Mouse (Mus musculus) 416B (cell line): ENCODE measurements around the gene Lce3f.

Source experiments
- DNase-seq: peaks from one replicate; pipeline ENCODE4 v3.0.0; 2011; ENCODE audit warnings: low read depth

The Lce3f gene

DNA sequence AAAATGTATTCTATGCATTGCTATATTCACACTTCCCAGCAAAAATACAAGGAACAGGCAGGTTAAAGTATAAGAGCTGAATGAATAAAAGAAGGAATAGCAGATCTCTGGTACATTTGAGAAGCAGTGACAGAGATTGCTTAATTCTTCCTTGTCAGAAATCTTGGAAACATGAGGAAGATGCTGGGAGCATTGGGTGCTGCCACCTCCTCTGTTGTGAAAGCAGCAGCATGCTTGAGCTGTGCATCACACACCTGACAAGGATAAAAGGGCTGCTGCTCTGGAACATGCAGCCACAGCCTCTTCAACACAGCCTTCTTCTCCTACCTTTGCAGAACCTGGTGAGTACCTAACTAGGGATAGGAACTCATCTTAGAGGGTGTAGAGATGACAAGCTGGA lies at the start of gene Lce3f:
Gene Lce3f (plus strand): TSS at position 301 of the 400 bp plus-strand sequence.
- DNase-seq = no peak

DNA sequence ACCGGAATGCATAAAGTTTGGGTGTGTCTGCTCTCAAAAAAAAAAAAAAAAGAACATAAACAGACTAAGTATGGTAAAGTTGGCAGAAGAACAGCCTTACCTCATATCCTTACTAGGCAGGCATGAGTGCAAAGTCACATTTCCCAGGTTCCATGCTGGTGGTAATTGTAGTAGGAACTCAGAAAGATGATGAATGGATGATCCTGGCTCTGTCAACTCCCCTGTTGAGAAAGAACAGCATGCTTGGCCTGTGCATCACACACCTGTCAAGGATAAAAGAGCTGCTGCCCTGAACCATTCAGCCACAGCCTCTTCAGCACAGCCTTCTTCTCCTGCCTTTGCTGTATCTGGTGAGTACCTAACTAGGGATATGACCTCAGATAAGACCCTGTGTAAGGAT lies 47.8 kb upstream of the Lce3f start, which contains the start of gene Lce3c:
Gene Lce3c (plus strand): TSS at position 301 of the 400 bp plus-strand sequence.
- DNase-seq = no peak

DNA sequence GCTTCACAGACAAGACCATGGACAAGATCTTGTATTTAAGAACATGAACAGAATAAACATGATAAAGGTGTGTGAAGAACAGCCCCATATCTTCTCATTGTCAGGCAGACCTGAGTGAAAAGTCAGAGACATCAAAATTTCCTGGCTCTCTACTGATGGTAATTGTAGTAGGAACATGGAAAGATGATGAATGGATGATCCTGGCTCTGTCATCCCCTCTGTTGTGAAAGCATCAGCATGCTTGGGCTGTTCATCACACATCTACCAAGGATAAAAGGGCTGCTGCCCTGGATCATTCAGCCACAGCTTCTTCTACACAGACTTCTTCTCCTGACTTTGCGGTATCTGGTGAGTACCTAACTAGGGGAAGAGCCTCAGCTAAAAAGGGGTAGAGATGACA lies 34.9 kb upstream of the Lce3f start, which contains the start of gene Lce3d:
Gene Lce3d (plus strand): TSS at position 301 of the 400 bp plus-strand sequence.
- DNase-seq = no peak

DNA sequence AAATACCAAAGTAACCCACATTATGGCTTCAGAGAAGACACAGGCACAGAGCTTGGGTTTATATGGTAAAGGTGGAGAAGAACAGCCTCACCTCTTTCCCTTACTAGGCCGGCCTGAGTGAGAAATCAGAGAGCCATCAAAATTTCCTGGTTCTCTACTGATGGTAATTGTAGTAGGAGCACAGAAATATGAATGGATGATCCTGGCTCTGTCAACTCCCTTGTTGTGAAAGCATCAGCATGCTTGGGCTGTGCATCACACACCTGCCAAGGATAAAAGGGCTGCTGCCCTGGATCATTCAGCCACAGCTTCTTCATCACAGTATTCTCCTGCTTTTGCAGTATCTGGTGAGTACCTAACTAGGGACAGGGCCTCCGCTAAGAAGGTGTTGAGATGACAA lies 25.3 kb upstream of the Lce3f start, which contains the start of gene Lce3e:
Gene Lce3e (plus strand): TSS at position 301 of the 400 bp plus-strand sequence.
- no peak for DNase-seq

DNA sequence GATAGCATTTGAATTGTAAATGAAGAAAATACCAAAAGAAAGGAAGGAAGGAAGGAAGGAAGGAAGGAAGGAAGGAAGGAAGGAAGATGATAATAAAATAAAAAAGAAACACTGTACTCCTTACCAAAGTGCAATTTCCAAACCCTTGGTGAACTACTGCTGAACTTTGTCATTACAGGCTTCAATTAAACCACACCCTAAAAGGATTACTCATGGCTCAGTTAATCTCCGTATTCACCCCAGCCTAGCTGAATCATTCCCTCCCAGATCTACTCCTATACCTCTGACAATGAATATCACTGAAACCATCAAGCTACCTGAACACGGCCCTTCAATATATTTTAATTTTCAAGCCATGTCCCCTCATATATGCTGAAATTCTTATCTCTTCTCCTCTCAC lies 13.5 kb upstream of the Lce3f start:
- DNase-seq = no peak

DNA sequence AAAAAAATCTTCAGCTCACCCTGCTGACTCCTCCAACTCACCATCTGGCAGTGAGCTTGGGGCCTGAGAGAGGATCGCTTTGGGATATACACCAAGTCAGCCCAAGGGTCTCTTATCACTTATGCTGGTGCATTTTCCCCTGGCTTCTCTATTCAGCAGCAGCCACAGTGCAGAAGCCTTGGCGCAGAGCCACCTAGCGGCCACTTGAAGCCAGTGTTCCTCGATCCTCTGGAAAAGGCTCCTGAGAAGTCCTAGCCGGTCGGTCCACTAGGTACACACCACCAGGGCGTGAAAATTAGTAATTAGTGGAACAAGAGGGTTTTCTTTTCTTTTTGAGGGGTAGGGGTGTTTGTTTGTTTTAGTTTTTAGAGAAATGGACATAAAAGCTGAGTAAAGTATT lies 6.7 kb downstream of the Lce3f start:
- DNase-seq = peak; percentile 56

DNA sequence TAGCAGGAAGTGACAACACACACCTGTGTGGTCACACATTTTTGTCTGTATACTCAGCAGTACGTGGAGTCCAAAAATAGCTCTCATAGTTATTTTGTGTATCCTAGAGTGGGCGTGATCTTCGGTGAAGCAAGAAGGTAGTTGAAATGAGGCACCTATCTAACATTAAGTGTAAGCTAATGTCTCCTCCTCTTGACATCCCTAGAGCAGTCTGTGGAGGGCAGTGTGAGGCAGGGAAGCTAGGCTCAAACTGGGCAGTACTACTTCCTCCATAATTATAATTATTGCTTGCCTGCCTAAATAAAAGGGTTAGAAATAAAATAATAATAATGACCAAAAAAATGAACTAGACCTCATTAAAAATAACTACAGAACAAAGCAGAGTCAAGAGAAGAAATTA lies 8.6 kb downstream of the Lce3f start:
- DNase-seq = no peak

DNA sequence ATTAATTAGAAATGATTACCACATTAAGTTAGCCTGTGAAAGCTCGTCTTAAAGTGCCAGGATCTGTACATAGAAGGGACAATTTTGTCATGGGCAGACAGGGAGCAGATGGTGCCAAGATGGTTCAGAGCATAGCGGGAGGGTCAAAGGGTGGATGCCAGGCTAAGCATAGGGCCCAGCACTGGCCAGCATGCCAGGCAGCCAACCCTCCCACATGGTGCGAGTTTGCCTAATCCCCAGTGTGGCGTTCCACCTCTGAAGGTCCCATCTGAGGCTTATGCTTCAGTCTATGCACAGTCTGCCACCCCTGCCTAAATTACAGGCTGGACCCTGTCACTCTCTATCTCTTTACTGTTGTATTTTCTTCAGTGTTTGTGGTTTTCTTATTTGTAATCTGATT lies 10.8 kb downstream of the Lce3f start:
- no peak for DNase-seq

DNA sequence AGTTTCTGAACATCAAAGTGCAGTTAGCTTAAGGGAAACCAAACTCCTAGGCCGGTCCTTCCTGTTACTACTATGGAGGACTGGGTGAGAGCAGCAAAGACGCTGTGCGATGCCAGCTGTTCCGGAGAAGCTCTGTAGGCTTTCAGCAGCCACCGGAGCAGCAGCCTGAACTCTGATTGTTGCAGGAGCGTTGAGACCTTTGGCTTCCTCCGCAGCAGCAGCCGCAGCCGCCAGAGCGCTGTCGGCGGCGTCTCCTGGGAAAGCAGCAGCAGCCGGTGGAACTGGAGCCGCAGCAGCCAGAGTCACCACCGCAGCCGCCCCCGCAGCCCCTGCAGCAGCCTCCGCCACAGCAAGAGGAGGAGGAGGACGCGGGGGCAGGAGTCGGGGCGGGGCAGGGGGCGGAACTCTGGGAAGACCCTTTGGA lies 22.4 kb downstream of the Lce3f start:
- DNase-seq = no peak

DNA sequence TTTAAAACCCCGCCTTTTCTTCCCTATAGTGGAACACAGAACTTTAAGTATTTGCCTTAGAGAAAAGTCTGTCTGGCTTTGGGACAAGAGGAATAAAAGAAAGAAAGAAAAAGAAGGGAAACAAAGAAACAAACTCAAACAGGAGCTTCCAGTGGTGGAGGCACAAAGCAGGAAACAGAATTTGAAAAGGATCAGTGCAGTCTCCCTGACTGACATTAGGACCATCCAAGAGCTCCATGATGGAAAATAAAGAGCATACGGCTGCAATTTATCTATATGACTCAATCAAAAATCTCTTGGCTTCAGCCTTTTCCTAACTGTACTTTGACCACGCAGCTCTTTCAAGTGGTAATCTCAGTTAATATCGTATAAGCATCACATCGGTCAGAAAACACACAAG lies 22.8 kb downstream of the Lce3f start:
- DNase-seq = no peak

DNA sequence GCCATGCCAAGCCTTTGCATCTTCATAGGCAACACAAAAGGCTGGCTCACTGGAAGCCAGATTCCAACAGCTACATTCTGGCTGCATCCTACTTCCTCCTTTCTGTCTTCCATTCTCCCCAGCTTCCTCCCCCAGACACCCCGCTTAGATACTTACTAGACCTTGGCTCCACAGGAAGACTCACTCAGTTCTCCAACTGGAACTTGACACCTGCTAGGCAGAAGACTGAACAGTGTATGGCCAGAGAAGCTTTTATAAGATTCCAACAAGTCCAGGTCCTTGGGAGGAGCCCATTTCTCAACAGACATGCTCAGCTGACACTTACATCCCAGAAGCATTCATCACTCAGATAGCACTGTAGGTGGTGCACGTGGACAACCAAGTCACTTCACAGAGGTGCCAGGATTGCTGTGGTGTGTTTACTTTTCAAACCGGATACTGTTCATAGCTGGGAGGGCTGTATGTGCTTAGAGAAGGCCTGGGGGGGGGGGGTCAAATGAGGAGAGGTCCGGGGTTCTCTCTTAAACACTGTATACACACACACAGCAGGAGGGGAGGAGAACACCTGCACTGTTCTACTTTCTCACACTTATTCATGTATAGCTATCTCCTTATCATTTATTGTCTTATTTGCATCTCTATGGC lies 23.6 kb downstream of the Lce3f start, which contains the start of gene Crct1:
Gene Crct1 (minus strand): TSS at position 228 of the 645 bp plus-strand sequence.
- no peak for DNase-seq

DNA sequence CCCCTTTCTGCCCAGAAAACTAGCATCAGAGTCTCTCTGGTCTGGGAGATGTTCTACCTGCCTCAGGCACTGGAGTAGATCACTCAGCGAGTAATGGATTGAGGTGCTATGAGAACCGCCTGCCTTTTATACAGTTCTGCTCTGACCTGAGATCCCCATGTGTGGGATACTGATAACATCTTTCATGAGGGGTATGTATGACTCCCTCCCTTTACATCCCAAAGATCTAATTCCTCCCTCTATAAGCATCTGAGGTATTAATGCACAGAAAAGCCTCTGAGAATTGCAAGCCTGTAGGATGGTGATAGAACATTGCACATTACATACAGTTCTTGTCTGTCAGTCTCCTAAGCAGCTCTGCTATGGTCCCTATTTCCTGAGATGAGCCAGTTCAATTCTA lies 26.9 kb downstream of the Lce3f start, which contains the start of gene Lce1m:
Gene Lce1m (minus strand): TSS at position 101 of the 400 bp plus-strand sequence.
- DNase-seq = no peak

DNA sequence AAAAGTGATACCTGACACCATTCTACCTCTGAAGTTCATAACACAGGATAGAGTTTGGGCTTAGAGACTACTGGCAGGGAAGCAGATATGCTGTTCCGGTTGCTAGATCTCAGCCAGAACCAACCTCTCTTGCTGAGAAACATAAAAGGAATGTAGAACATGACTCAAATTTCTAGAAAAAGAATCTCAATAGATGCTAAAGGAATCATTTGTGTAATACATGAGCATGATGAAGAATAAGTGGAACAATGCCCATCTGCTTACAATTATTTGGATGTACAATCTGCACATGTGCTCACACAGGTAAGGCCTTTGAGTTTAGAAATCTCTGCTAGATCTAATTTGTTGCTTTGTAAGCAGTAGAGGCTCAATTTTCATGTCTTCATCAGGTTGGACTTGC lies 29.1 kb downstream of the Lce3f start:
- no peak for DNase-seq

DNA sequence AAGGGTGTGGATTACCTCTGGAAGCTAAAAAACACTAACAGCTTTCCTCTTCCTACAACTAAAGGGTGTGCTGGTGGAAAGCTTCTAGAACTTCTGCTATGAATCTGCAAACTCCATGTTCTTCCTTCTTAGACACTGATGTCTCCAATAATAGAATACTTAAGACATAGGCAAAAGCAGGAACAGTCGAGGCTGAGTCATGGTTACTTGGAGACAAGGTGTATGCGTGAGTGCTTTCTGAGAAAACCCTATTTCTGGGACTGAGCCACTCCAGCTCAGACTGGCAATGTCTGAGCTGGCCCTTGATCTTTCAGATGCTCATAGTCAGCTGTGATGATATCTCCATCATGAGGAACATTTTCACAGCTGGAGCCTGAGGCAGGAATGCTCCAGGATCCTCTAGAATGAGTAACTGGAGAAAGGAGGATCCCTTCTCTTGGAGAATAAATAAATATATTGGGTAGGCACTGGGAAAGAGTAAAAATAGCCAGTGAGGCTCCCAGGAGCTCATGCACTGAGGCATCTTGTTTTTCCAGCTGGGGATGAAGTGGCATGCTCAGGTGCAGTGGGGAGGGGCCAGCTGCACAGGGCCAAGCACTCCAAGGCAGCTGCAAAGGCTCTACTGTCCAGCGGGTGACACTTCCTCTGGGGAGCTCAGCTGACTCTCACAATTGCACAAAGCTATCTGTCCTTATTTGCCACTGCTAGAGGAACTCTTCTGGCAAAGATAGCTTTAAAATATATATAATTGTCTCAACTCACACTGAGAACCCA lies 31.6 kb downstream of the Lce3f start:
- DNase-seq = no peak

DNA sequence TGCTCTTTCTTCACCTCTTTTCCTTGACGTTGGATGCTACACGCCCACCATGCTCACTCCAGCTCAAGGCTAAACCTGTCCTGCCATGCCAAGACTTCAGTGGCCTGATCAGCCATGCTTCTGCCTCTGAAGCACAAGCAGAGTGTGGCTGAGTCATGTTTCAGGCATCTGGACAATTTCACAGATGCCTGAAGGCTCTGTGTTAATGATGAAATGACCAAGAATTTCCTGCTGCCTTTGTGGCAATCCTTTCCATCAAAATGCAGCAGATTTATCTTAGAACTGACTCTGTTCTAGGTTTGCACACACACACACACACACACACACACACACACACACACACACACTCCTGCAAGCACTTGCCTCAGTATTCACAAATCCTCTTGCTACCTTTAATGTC lies 33.5 kb downstream of the Lce3f start:
- no peak for DNase-seq

DNA sequence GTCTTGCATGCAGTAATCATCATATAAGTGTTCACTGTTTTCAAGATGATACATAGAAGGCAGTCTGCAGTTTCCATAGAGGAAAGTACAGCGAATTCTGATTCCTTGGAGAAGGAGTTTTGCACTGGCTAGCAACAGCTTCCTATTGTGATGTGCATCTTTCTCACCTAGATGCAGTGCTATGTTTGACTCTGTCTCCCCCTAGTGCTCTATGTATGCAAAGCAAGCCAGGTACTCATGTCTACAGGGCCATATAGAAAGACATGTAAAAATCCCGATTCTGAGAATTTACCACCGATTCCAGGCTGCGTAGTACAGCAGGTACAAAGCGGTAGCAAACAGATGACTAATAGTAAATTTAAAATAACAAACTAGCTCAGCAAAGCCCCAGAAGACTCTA lies 39.4 kb downstream of the Lce3f start:
- peak; percentile 61 for DNase-seq
